Mouse (Mus musculus) left cerebral cortex, adult 8-10 months (tissue): ENCODE results near the gene Cmtm7. TPM values are rescaled to one million over a fixed set of nuclear protein-coding genes. Genes with fewer than 3 reads are reported as not detected.
A peak's percentile ranks its signal among the peaks of the same experiment; 100 is the strongest.

Experiments used
- DNase-seq, 2 experiments: peaks; one replicate each; pipeline ENCODE4 v3.0.0; 2022; ENCODE audit warnings: low spot score in 2 of 2
- total RNA-seq, 4 experiments: library from RNA; stranded (reverse); gene quantifications; 2 replicates each; pipeline ENCODE4 v1.2.4; 2022

The Cmtm7 gene
- total RNA-seq, 4 experiments from 2014 or later = 2.7 to 6.4 (median 4.9) TPM

- DNase-seq = no peak
Measured at GRCm38 (mm10) chr9:114767030-114767429, 14.6 kb downstream of the Cmtm7 start.

GRCm38 (mm10) chr9:114763341-114763740, 18.3 kb downstream of the Cmtm7 start:
- DNase-seq = no peak

GRCm38 (mm10) chr9:114761848-114762247, 19.8 kb downstream of the Cmtm7 start:
- no peak for DNase-seq

GRCm38 (mm10) chr9:114760353-114760752, 21.3 kb downstream of the Cmtm7 start:
- DNase-seq = no peak

GRCm38 (mm10) chr9:114759886-114760285, 21.8 kb downstream of the Cmtm7 start:
- DNase-seq = no peak

- no peak for DNase-seq
Measured at GRCm38 (mm10) chr9:114758801-114759200, 22.9 kb downstream of the Cmtm7 start.

- no peak for DNase-seq
Measured at GRCm38 (mm10) chr9:114758272-114758671, 23.4 kb downstream of the Cmtm7 start.

- DNase-seq = peak; percentile 86 to 87
Measured at GRCm38 (mm10) chr9:114752863-114753484, 28.7 kb downstream of the Cmtm7 start.

GRCm38 (mm10) chr9:114752311-114752710, 29.3 kb downstream of the Cmtm7 start:
- no peak for DNase-seq

GRCm38 (mm10) chr9:114751582-114751981, 30.1 kb downstream of the Cmtm7 start:
- no peak for DNase-seq

GRCm38 (mm10) chr9:114747466-114747865, 34.2 kb downstream of the Cmtm7 start:
- no peak for DNase-seq

GRCm38 (mm10) chr9:114747012-114747411, 34.6 kb downstream of the Cmtm7 start:
- peak in 1 of 2 experiments; percentile 71 for DNase-seq

GRCm38 (mm10) chr9:114745654-114746053, 36.0 kb downstream of the Cmtm7 start:
- no peak for DNase-seq

- DNase-seq = no peak
Measured at GRCm38 (mm10) chr9:114745163-114745562, 36.5 kb downstream of the Cmtm7 start.

GRCm38 (mm10) chr9:114742731-114743130, 38.9 kb downstream of the Cmtm7 start:
- DNase-seq = no peak

- DNase-seq = no peak
Measured at GRCm38 (mm10) chr9:114740336-114740735, 41.3 kb downstream of the Cmtm7 start.

GRCm38 (mm10) chr9:114736442-114736841, 45.2 kb downstream of the Cmtm7 start:
- no peak for DNase-seq

GRCm38 (mm10) chr9:114733238-114733637, 48.4 kb downstream of the Cmtm7 start:
- DNase-seq = no peak

- DNase-seq = no peak
Measured at GRCm38 (mm10) chr9:114731871-114732682, 49.6 kb downstream of the Cmtm7 start.

GRCm38 (mm10) chr9:114731011-114731755, 50.5 kb downstream of the Cmtm7 start, which contains the start of gene Cmtm6:
Gene Cmtm6, plus strand, starts transcription at chr9:114731116.
- DNase-seq = peak; percentile 86 to 92

GRCm38 (mm10) chr9:114729911-114730805, 51.5 kb downstream of the Cmtm7 start:
- no peak for DNase-seq
